Mouse (Mus musculus): Measurements from ENCODE around the gene Qsox1.

The Qsox1 gene

DNA sequence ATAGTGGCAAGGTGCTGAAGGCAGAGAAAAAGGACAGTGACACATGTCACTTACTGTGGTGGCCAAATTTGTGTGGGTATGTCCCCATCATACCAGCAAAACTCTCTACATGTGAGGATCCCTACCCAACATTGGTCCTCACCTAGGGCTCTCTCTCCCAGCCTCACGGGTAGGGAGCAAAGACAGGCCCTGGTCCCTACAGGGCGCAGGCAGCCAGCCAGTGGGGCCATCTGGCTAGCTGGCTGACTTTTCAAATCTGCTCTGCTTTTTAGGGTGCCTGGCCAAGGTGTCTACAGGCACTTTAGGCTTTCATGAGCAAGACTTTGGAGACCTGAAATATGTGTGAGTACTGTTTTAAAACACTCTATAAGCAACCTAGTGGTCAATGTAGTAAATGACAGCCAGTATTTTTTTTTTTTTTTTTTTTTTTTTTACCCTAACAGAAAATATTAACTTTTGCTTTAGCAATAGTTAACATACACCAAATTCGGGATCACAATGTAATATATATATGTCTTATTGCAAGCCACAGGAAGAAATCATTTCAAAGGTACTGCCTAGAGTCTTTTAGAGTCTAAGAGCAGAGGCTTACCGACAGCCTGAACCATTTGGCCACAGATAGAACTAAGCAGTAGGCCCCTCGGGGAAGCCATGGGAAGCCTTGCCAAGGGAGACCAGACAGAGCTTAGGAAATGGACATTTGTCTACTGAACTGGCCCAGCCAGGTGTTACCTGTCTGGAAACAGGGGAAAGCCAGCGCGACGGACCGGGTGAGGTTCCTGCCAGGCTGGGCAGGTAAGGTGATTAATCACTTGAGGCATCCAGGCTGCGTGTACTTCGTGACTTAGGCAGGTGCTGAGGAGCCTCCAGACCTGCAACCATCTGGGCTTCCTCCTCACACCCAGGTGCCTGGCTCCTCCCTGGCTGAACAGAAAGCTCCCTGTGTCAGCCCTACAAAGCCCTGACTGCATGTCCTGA lies 11.4 kb downstream of the Qsox1 start:
- no peak for DNase-seq (ENCODE audit: low read depth, low spot score)

DNA sequence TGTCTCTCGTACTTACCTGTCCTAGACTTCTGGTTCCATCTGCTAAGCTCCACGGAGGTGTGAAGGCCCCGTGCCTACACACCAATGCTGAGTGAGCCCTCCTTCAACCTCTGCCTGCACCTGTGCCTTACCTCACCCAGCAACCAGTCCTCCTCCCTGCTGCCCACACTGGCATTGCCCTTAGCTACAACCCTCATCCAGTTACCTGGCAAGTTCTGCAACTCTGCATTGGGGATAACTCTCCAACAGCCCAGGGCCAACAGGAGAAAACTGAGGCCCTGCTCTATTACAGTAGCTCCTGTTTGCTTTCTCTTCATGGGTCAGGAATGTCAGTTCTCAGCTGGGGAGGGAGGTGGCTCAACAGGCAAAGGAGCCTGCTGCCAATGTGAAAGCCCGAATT lies 14.7 kb downstream of the Qsox1 start:
- DNase-seq (ENCODE audit: low read depth, low spot score), result no peak

DNA sequence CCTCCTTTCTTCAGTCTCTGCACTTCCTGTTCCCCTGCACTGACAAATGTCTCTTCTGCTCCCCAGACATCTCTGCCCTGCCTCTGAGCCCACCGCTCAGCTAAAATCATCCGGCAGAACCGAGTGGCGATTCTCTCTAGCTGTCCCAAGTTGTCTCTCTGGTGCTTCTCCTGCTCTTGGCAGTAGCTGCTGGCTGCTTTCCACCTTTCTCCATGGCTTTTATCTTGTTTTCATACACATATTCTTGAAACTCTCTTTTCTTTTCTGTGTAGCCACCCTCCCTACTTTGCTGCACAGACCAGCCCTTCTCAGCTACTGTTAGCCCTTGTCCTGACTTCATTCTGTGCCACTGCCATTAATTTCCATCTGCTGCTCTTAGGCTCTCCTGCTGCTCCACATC lies 15.3 kb downstream of the Qsox1 start:
- DNase-seq (ENCODE audit: low read depth, low spot score), result no peak

DNA sequence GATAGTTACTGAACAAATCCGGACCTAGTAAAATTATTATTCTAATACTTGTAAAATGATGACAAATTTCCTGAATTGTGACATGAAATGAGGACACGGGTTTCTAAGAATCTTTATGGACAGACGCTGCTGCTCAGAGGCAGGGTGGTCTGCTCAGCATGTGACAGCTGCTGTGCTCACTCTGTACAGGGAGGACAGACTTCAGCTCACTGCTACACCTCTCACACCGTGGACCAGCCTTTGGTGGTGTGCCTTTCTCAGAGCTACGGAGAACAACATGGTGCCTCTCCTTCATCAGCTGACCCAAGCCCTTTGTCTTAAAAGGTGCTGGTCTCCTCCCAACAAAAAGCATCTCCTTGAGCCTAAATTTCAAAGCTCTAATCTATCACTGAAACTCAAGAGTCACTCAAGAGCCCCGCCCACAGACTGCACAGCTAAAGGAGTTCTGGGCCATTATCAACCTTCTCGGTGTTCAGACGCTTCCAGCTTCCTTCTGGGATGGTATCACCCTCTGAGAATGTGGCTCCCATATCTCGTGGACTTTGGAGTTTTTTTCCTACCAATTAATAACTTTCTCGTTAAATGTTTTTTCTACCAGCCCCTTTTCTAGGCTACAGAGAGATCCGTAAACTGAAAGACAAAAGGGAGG lies 15.8 kb downstream of the Qsox1 start:
- DNase-seq (ENCODE audit: low read depth, low spot score), result no peak

DNA sequence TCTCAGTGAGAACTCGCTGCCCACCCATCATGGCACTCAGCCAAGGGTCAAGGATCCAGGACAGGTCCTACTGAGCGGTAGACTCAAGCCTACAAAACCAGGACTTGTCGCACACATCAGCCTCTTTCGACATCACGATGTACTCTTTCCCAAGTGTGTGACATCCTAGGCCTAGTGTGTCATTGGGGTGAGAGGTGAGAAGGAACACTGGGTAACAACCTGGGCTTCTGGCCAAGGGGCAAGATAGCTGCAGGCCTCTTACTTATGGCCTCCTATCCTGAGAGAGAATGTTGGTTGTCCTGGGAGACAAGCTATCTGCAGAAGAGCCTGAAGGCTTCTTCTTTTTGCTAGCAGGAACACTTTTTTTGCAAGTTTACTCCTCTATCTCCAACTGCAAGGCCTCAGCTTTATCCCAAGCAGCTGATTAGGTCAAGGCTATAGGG lies 16.9 kb downstream of the Qsox1 start:
- DNase-seq (ENCODE audit: low read depth, low spot score), result no peak

DNA sequence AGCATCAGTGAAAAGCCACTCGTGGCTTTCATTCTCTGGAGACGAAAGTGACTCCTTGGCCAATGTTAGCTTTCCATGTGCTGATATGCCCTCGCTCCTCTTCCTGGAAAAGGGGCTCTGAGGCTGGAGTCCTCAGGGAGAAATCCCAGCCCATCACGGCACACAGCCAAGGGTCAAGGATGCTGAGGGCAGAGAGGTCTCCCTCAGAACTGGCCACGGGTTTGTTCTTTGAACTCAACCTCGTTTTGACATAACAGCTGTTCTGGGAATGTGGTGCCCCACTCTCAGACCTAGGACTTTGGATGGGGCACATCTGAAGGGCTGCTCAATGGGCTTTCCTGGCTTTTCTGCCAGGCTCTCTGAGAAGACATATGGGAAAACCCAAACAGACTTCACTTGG lies 17.8 kb downstream of the Qsox1 start:
- no peak for DNase-seq (ENCODE audit: low read depth, low spot score)

DNA sequence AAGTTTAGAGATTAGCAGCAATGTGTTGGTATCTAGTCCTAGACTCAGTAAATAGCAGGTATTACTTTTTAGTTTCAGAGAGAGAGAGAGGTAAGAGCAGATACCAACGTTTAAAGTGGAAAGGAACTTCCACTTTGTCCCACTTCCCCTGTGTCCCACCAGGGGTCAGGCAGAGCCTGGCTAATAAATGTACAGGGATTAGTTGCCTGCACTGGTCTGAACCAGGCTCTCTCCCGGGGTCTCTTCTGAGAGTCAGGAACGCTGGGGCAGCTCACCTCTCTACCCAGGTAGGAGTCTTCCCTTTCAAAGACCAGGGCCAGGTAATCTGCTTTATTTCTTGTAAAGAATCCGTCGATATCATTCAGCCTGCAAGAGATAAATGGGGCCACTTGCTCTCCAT lies 20.8 kb downstream of the Qsox1 start:
- no peak for DNase-seq (ENCODE audit: low read depth, low spot score)

DNA sequence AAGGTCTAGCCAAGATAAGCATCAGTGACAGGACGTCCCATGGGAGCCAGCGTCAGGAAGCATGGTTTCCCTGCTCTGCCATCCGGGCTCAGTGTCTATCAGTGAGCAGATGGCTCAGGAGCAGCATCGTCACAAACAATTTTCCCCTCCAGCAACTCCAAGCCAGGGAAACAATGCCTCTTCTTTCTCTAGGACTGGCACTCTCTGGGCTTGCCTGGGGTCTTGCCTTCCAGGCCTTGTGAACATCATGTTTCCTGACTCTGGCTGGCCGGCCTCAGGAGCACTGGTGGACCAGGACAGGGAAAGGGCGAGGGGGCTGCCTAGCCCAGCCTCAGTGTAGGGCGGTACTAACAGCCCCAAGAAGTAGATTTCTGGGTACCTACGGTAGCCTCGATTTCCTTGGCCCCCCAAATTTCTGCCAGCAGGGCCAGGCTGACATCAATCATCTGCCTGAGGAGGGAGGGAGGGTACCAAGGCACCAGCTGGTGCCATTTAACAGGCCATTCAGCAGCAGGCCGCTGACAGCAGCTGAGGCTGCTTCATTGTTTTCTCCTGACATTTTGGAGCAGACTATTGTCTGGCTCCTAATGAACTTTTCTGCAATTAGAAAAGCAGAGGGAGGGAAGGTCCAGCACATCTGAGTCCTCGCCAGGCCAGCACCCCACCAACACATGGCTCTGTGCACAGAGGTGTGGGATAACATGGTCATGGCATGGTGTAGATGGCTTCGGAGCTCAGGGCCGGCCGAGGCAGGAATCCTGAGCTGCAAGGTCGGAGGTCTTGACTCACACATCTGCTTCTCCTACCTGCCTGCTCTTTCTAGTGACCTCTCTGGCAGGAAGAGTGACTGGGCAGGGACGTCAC lies 22.3 kb downstream of the Qsox1 start:
- no peak for DNase-seq (ENCODE audit: low read depth, low spot score)

DNA sequence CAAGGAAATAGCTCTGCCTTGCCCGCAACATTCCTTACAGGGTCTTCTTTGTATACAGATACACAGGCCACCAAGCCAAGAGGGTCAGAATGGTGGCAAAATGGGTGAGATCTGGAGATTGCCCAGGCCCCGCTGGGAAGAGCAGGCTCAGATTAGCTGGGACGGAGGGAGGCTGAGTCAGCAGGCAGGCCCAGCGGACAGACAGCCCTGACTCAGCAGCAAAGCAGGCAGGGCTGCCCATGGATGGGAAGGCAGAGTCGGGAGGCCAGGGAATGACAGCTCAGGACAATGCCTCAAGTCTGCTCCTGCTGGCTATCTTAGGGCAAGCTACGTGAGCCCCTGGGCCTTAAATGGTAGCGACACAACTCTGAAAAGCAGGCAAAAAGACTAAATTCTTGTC lies 26.8 kb downstream of the Qsox1 start:
- no peak for DNase-seq (ENCODE audit: low read depth, low spot score)

DNA sequence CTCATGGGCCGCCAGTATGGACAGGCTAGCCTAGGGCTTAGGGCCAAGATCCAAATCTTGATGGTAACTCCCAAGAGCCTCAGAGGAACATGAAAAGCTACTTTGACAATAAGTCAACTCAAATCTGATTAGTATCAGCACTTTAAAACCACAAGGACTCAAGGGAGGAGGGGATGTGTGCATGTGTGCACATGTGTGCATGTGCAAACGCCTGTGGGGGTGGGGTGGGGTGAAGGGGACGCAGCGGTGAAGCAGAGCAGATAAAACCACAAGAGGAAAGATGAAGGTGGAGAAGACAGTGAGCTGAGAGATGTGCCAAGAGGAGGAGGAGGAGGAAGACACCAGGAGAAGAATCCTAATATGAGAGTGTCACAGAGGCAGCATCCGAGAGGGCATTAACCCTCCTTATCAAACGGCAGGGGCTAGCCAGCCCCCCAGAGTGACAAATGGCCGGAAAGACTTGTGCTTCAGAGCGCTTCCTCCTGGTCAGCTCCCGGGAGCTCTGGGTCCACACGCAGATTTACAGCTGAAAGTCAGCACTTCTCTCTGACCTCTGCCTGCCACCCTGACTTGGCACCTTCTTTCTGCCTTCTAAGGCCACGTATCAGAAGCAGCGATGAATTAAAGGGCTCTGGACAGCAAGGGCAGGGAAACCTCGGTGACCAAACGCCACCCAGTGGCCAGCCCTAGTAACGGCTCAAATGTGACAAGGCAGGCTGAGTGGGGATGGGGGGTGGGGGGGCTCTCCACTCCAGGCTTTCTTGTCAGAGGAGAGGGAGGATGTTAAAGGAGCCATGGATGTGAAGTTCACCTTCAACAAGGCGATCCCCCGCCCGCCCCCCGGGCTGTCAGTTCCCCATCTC lies 28.1 kb downstream of the Qsox1 start:
- DNase-seq (ENCODE audit: low read depth, low spot score), result no peak

DNA sequence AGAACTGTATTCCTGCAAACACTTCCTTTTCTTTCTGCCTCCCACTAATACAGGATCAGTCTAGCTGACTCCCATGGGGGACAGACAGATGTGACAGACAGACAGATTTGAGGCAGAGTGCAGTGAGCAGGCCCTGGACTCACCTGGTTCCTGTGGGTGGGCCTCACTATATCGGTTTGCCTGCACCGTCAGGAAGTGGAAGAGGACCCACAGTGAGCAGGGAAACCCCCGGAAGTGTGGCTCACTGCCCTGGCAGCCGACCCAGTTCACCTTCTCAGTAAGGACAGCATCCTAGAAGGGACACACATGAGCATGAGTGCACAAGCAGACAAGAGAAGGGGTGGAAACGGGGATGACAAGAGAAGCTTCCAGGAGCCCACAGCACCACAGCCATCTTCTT lies 30.3 kb downstream of the Qsox1 start:
- no peak for DNase-seq (ENCODE audit: low read depth, low spot score)

DNA sequence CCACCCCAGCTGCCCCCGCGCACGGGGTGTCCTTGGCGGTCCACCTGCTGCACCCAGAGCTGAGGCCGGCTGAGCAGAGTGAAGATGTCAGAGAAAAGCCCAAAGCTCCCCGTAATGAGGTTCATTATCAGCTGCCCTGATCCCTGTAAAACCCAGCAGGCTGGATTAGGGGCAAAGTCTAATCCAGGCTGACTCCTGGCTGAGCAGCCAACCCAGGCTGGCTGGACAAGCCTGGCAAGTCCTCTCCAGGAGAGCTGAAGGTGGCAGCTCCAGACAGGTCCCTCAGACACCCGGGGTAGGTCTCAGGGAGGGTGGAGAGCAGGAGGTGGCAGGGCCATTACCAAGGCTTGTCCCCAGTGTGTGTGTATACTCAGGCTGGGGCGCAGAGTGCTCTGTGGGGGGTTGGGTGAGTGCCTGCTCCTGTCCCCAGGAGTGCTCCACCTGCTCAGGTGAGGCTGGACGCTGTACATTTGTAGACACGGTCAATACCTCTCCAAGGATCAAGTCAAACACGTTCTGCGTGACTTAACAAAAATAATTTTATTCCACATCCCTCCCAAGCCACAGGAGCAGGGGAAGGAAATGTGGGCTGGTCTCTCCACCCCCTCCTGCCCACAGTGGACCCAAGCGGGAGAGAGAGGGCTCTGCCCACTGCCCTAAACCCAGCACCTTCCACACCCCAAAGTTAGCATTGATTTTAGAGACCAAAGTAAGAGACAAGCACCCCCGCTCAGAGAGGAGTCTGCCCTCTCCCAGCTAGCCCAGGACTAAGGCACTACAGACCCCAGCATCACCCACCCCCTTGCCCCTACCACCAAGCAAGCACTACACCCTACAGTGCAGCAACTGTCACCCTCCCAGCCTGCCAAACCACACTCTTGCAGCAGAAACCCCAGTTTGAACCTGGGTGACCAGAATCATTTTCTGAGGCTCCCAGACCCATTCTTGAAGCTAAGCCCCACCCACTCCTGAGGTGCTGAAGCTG lies 34.8 kb downstream of the Qsox1 start:
- no peak for DNase-seq (ENCODE audit: low read depth, low spot score)

DNA sequence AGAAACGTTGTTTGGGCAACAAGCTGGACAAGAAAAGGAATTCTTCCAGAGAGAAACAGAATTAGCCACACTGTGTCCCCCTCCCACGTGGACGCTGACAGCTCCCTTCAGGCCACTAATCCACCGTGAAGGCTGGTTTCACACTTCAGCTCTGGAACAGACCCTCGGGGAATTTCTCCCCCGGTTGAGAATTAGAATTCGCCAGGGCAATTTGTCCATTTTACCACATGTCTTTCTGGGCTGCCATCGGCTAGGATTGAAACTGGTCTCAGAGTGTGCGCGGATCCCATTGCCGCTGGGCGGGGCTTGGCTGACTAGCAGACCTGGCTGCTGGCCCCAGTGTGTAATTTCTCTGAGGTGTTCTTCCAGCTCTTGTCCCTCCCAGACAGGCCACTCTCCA lies 53.5 kb downstream of the Qsox1 start:
- no peak for DNase-seq (ENCODE audit: low read depth, low spot score)

DNA sequence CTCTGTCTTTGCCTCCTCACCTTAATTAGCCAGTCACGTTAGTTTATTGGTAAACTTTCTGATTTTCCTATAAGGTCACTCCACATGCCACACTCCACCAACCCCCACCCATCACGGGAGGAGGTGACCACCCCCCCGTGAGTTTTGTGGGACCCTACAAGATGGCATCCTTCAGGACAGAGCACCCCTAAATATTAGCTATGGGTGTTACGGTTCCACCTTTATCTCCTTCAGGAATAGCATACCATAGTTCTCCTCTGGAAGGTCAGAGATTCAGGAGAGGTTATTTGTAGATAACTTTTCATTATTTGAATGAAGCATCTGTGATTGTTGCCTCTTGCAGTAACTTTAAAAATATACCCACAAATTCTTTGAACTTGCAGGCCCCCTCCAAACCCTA lies 54.0 kb downstream of the Qsox1 start:
- no peak for DNase-seq (ENCODE audit: low read depth, low spot score)

DNA sequence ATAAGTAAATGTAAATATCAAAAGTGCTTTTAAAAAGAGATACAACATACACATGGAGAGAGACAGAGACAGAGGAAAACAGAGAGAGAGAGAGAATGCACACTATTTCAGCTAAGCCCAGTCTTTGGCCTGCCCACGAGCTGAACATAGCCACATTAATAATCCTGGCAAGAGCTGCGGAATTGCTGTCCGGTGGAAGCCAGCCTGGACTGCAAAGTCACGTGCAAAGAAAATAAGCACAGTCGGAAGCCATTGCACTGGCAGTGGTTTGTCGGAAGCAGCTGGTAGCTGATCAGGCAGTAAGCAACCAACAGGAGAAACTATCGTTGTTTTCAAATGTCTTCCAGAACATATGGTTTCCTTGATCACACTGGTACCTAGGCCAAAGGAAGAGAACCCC lies 55.1 kb downstream of the Qsox1 start:
- DNase-seq (ENCODE audit: low read depth, low spot score), result no peak

DNA sequence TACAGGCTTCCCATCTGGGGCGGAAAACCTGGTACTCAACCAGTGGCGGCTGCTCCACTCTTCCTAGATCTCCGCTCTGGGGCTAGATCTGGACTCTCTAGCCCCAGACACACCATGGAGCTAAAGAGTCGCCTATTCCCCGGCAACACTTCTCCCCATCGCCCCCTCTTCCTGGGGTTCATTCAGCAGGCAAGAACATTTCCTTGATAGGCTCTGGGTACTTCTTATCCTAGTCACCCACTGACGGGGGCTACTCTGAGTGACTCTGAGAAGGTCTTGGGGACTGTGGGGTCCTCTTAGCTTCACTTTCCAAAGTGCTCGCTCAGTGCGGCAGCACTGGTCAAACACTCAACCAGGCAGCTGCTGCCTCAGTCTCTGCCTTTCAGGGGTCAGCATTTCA lies 59.3 kb downstream of the Qsox1 start:
- no peak for DNase-seq (ENCODE audit: low read depth, low spot score)

DNA sequence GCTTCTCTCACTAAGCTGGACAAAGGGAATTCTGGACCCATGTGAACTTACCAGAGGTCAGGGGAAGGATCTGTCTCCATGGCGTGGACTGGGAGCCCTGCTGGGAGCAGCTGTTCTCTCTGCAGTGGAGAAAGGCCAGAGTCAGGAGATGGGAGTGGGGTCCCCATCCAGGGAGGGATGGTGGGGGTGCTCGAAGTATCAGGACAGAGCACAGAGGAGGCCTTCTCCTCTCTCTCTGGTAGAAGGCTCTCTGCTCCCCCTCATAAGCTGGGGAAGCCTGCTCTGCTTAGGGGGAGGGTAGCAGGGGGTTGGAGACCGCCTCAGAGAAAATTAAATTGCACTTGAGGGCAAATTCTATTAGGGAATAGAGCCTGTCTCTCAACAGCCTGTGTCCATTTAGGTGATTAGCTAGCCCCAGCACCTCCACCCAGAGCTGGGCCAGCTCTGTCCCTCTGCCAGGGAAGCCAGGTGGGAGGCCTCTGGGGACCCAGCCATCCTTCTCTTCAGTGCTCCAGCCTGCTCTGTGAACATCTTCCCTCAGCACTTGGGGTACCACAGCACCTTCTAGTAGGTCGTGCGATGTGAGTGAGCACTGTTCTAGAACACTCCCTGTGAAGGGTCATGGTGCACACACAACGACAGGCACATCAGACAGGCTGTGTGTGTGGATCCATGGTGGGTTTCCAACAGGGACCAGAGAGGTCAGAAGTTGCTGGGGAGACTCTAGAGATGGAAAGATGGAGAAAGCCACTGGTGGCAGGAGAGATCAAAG lies 61.0 kb downstream of the Qsox1 start, which contains the start of gene Lhx4:
Gene Lhx4, minus strand, starts transcription at position 201 of the 772 bp plus-strand sequence.
- DNase-seq (ENCODE audit: low read depth, low spot score), result no peak

DNA sequence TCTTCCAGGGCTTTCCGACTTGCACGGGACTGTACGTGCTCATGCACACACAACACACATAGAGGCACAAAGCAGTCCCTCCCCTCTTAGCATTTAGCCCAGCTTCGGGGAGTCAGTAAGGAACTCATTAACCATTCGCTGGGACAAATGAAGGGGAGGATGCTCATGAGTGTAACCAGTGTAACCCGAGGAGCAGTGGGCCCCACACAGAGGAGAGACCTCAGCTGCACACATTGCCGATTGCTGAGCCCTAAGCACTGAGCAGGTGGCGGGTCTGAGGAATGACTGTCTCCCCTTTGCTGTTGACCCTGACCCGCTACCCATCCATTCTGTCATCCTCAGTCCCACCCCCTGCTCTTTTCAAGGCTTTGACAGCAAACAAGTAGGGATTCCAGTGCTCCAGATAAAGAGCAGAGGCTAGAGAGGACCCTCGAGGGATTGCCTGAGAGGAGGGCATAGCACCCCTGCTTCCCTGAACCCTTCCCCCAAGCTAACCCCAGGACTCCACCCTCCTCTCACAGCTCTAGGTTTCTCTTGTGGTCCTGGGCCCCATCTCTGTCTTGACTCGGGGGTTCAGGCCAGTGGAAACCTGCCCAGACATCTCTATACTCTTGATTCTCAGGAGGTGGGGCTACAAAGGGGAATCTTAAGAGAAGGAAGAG lies 62.0 kb downstream of the Qsox1 start:
- DNase-seq (ENCODE audit: low read depth, low spot score), result no peak
